Comparison of ENCODE assay signal across 26 mouse cellular contexts in genomic region chr9:56589762-56590161, GRCm38 (mm10).
DNase-seq lines count a peak whose midpoint lies in the region; ATAC-seq lines count a peak whose summit lies in the region.
"Had no signal": no experiment of that assay in that cellular context is flagged by ENCODE, and none has a peak within 500 bp of the region (broad histone marks: within the 10 kb centered on the region; RNA-seq: fewer than 3 reads in every experiment).

No protein-coding gene starts in this region.

- H3K9me3 ChIP-seq in heart, embryonic 10.5 days, result no peaks in the 10 kb centered on the region
- H3K9me3 ChIP-seq in midbrain, embryonic 16.5 days (replicated peaks; ENCODE audit: control insufficient read depth, low read length, poor library complexity, severe bottlenecking), result no peaks in the 10 kb centered on the region
- H3K9me3 ChIP-seq in midbrain, embryonic 14.5 days (ENCODE audit: control insufficient read depth, low read length), result no peaks in the 10 kb centered on the region
- H3K9me3 ChIP-seq in hindbrain, embryonic 16.5 days (ENCODE audit: control insufficient read depth, low read length), result no peaks in the 10 kb centered on the region
- H3K9me3 ChIP-seq in neural tube, embryonic 14.5 days (ENCODE audit: control insufficient read depth, low read length), result no peaks in the 10 kb centered on the region
- H3K9me3 ChIP-seq in liver, embryonic 11.5 days (ENCODE audit: control insufficient read depth, low read length), result no peaks in the 10 kb centered on the region
- H3K9me3 ChIP-seq: forebrain, embryonic 15.5 days; G1E; heart, embryonic 12.5 days had no signal

- DNase-seq in heart, embryonic 10.5 days (ENCODE audit: low spot score), result no peak
- no peak for DNase-seq in heart, adult 9 months (ENCODE audit: low spot score in 2 of 2)
- DNase-seq in midbrain, embryonic 14.5 days, result no peak
- DNase-seq in lung, postnatal 25 days (ENCODE audit: low spot score), result no peak
- no peak for DNase-seq in liver, embryonic 11.5 days (ENCODE audit: low spot score)
- DNase-seq: adrenal gland, postnatal 36 days; cerebellum, adult 11 months; cerebellum, postnatal 10 days; heart, postnatal 10 days; kidney, postnatal 36 days; liver; right cerebral cortex, postnatal 14 days; thymus, adult 2 months had no signal

- H3K4me1 ChIP-seq in heart, embryonic 10.5 days, result peaks cover 12% of the 10 kb centered on the region
- H3K4me1 ChIP-seq in midbrain, embryonic 16.5 days (ENCODE audit: control insufficient read depth, insufficient read depth, low read length), result no peaks in the 10 kb centered on the region
- 0 out of 2 replicates have a peak, but pooled peaks cover 4% of the 10 kb centered on the region for H3K4me1 ChIP-seq in midbrain, embryonic 14.5 days (ENCODE audit: control insufficient read depth, insufficient read depth, low read length)
- peaks cover 11% of the 10 kb centered on the region for H3K4me1 ChIP-seq in hindbrain, embryonic 16.5 days (ENCODE audit: control insufficient read depth, insufficient read depth, low read depth, low read length)
- H3K4me1 ChIP-seq in neural tube, embryonic 14.5 days (ENCODE audit: control insufficient read depth, insufficient read depth, low read length), result peaks cover 7% of the 10 kb centered on the region; the same call in 1 of the 2 replicates
- no peaks in the 10 kb centered on the region for H3K4me1 ChIP-seq in liver, embryonic 11.5 days (replicated peaks; ENCODE audit: control insufficient read depth, insufficient read depth, low read length)
- H3K4me1 ChIP-seq: forebrain, embryonic 15.5 days; heart, embryonic 12.5 days had no signal

- no peak overlapping the region for H3K4me2 ChIP-seq in midbrain, embryonic 16.5 days (ENCODE audit: low read length)
- no peak overlapping the region for H3K4me2 ChIP-seq in midbrain, embryonic 14.5 days (ENCODE audit: low read length)
- H3K4me2 ChIP-seq in hindbrain, embryonic 16.5 days (ENCODE audit: low read length), result no peak overlapping the region
- H3K4me2 ChIP-seq in neural tube, embryonic 14.5 days (ENCODE audit: low read depth, low read length), result no peak overlapping the region
- H3K4me2 ChIP-seq in liver, embryonic 11.5 days, result no peak overlapping the region
- H3K4me2 ChIP-seq: forebrain, embryonic 15.5 days; heart, embryonic 12.5 days had no signal

- H3K36me3 ChIP-seq in heart, embryonic 10.5 days, result no peaks in the 10 kb centered on the region
- no peaks in the 10 kb centered on the region for H3K36me3 ChIP-seq in midbrain, embryonic 16.5 days (ENCODE audit: control insufficient read depth, insufficient read depth, low read length)
- H3K36me3 ChIP-seq in midbrain, embryonic 14.5 days (ENCODE audit: control insufficient read depth, insufficient read depth, low read length), result no peaks in the 10 kb centered on the region
- H3K36me3 ChIP-seq in hindbrain, embryonic 16.5 days (ENCODE audit: control insufficient read depth, insufficient read depth, low read length), result no peaks in the 10 kb centered on the region
- no peaks in the 10 kb centered on the region for H3K36me3 ChIP-seq in neural tube, embryonic 14.5 days (ENCODE audit: control insufficient read depth, insufficient read depth, low read length)
- H3K36me3 ChIP-seq in liver, embryonic 11.5 days (ENCODE audit: control insufficient read depth, insufficient read depth, low read length), result no peaks in the 10 kb centered on the region
- H3K36me3 ChIP-seq: forebrain, embryonic 15.5 days; G1E; heart, embryonic 12.5 days had no signal

- no peak overlapping the region for H3K4me3 ChIP-seq in heart, embryonic 10.5 days
- no peak overlapping the region for H3K4me3 ChIP-seq in midbrain, embryonic 16.5 days (ENCODE audit: low read depth, low read length)
- H3K4me3 ChIP-seq in midbrain, embryonic 14.5 days (replicated peaks; ENCODE audit: low read depth, low read length), result no peak overlapping the region
- H3K4me3 ChIP-seq in hindbrain, embryonic 16.5 days (ENCODE audit: low read length), result no peak overlapping the region
- no peak overlapping the region for H3K4me3 ChIP-seq in neural tube, embryonic 14.5 days (ENCODE audit: low read depth, low read length)
- no peak overlapping the region for H3K4me3 ChIP-seq in liver, embryonic 11.5 days (ENCODE audit: low read depth, low read length)
- H3K4me3 ChIP-seq: erythroblast, embryonic 14.5 days; forebrain, embryonic 15.5 days; heart, embryonic 12.5 days; myocyte had no signal

- no peak overlapping the region for H3K9ac ChIP-seq in midbrain, embryonic 16.5 days (ENCODE audit: low read depth, low read length)
- H3K9ac ChIP-seq in midbrain, embryonic 14.5 days (replicated peaks; ENCODE audit: low read length), result no peak overlapping the region
- no peak overlapping the region for H3K9ac ChIP-seq in hindbrain, embryonic 16.5 days (ENCODE audit: low read depth, low read length)
- H3K9ac ChIP-seq in neural tube, embryonic 14.5 days (replicated peaks; ENCODE audit: low read depth, low read length), result no peak overlapping the region
- H3K9ac ChIP-seq in liver, embryonic 11.5 days (ENCODE audit: low read depth, low read length), result no peak overlapping the region
- H3K9ac ChIP-seq: forebrain, embryonic 15.5 days; heart, embryonic 12.5 days had no signal

- 0 out of 2 replicates have a peak overlapping the region, but pooled peaks have one; percentile 16 for H3K27ac ChIP-seq in heart, embryonic 10.5 days
- H3K27ac ChIP-seq in midbrain, embryonic 16.5 days (ENCODE audit: low read length), result no peak overlapping the region
- no peak overlapping the region for H3K27ac ChIP-seq in midbrain, embryonic 14.5 days (replicated peaks; ENCODE audit: low read depth, low read length)
- H3K27ac ChIP-seq in hindbrain, embryonic 16.5 days (ENCODE audit: low read depth, low read length), result no peak overlapping the region
- no peak overlapping the region for H3K27ac ChIP-seq in neural tube, embryonic 14.5 days (ENCODE audit: low read depth, low read length)
- H3K27ac ChIP-seq in liver, embryonic 11.5 days (ENCODE audit: low read depth, low read length), result no peak overlapping the region
- H3K27ac ChIP-seq: forebrain, embryonic 15.5 days; macrophage; stomach, postnatal 0 days had no signal

- WGBS in heart, embryonic 10.5 days, result 51% methylated on average over 5 of the region's 5 CpGs
- 36% methylated on average over 5 of the region's 5 CpGs for WGBS in midbrain, embryonic 16.5 days
- WGBS in midbrain, embryonic 14.5 days, result 44% methylated on average over 5 of the region's 5 CpGs
- WGBS in hindbrain, embryonic 16.5 days, result 29% methylated on average over 5 of the region's 5 CpGs
- 18% methylated on average over 5 of the region's 5 CpGs for WGBS in neural tube, embryonic 14.5 days
- WGBS in liver, embryonic 11.5 days, result 63% methylated on average over 5 of the region's 5 CpGs

- peaks cover 25% of the 10 kb centered on the region for H3K27me3 ChIP-seq in heart, embryonic 10.5 days (ENCODE audit: insufficient read depth, poor library complexity, severe bottlenecking)
- H3K27me3 ChIP-seq in midbrain, embryonic 16.5 days (ENCODE audit: control insufficient read depth, insufficient read depth, low read depth, low read length), result no peaks in the 10 kb centered on the region
- no peaks in the 10 kb centered on the region for H3K27me3 ChIP-seq in midbrain, embryonic 14.5 days (ENCODE audit: control insufficient read depth, insufficient read depth, low read length)
- H3K27me3 ChIP-seq in hindbrain, embryonic 16.5 days (replicated peaks; ENCODE audit: control insufficient read depth, insufficient read depth, low read length), result no peaks in the 10 kb centered on the region
- no peaks in the 10 kb centered on the region for H3K27me3 ChIP-seq in neural tube, embryonic 14.5 days (ENCODE audit: control insufficient read depth, insufficient read depth, low read length)
- H3K27me3 ChIP-seq in liver, embryonic 11.5 days (replicated peaks; ENCODE audit: control insufficient read depth, insufficient read depth, low read length), result no peaks in the 10 kb centered on the region; the same call in 1 of the 2 replicates
- H3K27me3 ChIP-seq: CH12.LX; forebrain, embryonic 15.5 days had no signal

- peak; percentile 63; the same call in 1 of the 2 replicates for ATAC-seq in midbrain, embryonic 16.5 days
- no peak for ATAC-seq in midbrain, embryonic 14.5 days (ENCODE audit: low FRiP score, low TSS enrichment)
- peak; percentile 81 for ATAC-seq in hindbrain, embryonic 16.5 days
- peak; percentile 19; the same call in 1 of the 2 replicates for ATAC-seq in neural tube, embryonic 14.5 days (ENCODE audit: low read depth)
- no peak for ATAC-seq in liver, embryonic 11.5 days (replicated peaks; ENCODE audit: low FRiP score)
- ATAC-seq: forebrain, embryonic 15.5 days; intestine, postnatal 0 days; Patski had no signal

Comparison
In these comparisons a context has a peak if more than half of its experiments do, and no peak if none do; other contexts are left out.
1. ATAC-seq: peak in midbrain, embryonic 16.5 days (single experiment), hindbrain, embryonic 16.5 days (single experiment) and neural tube, embryonic 14.5 days (single experiment); none in midbrain, embryonic 14.5 days (single experiment) and liver, embryonic 11.5 days (single experiment).